Mouse (Mus musculus) stomach, embryonic 14.5 days (tissue): ENCODE results near the gene Zfp963. TPM values are rescaled to one million over a fixed set of nuclear protein-coding genes. Genes with fewer than 3 reads are reported as not detected.
A peak's percentile ranks its signal among the peaks of the same experiment; 100 is the strongest.

Source experiments
- ATAC-seq: fragments of 200-750 bp; cut with Nextera tagmentation; 2 replicates; pipeline ENCODE4 v1.8.0; 2017; ENCODE audit warnings: low read depth, moderate TSS enrichment; ENCODE audit not compliant: insufficient number of reproducible peaks, insufficient read depth, low FRiP score
- H3K27ac ChIP-seq: fragments of 300-500 bp; sonication (generic); 2 replicates; pipeline ENCODE4 v1.5.1; 2014; ENCODE audit warnings: mild to moderate bottlenecking, low read length, moderate library complexity, mixed read lengths
- H3K27me3 ChIP-seq: fragments of 300-500 bp; sonication (generic); 2 replicates; pipeline ENCODE4 v1.6.1; 2014; ENCODE audit warnings: low read length, control low read depth, mixed read lengths; ENCODE audit not compliant: control insufficient read depth, insufficient read depth
- H3K36me3 ChIP-seq: fragments of 300-500 bp; sonication (generic); 2 replicates; pipeline ENCODE4 v1.6.1; 2014; ENCODE audit warnings: mild to moderate bottlenecking, control low read depth, low read length, moderate library complexity, mixed read lengths; ENCODE audit not compliant: control insufficient read depth, insufficient read depth
- H3K4me1 ChIP-seq: fragments of 300-500 bp; sonication (generic); 2 replicates; pipeline ENCODE4 v1.6.1; 2014; ENCODE audit warnings: low read length, control low read depth, mixed read lengths; ENCODE audit not compliant: control insufficient read depth, insufficient read depth
- H3K4me2 ChIP-seq: fragments of 300-500 bp; sonication (generic); replicated peaks from 2 replicates; pipeline ENCODE4 v1.6.1; 2014; ENCODE audit warnings: low read depth, low read length, control low read depth
- H3K4me3 ChIP-seq: fragments of 300-500 bp; sonication (generic); 2 replicates; pipeline ENCODE4 v1.5.1; 2014; ENCODE audit warnings: low read depth, low read length, control low read depth
- H3K9ac ChIP-seq: fragments of 300-500 bp; sonication (generic); replicated peaks from 2 replicates; pipeline ENCODE4 v1.6.1; 2014; ENCODE audit warnings: low read depth, mild to moderate bottlenecking, control low read depth, low read length, moderate library complexity, mixed read lengths
- H3K9me3 ChIP-seq: fragments of 300-500 bp; sonication (generic); 2 replicates; pipeline ENCODE4 v1.6.1; 2016; ENCODE audit warnings: low read depth, low read length, control low read depth; ENCODE audit not compliant: control insufficient read depth
- WGBS: fragments of 180-500 bp; shearing (Covaris S2); extraction: QIAGEN DNeasy Blood & Tissue Kit; methylation state at CpG from one replicate; pipeline ENCODE4 v1.1.7; 2014; 5-methylcytosine and 5-hydroxymethylcytosine counted together
- polyA plus RNA-seq: library from polyadenylated mRNA; unstranded; fragments of >200 nt; fragmentation: Nextera tagmentation; extraction: Ambion mirVana; gene quantifications from 2 replicates; pipeline ENCODE4 v1.2.1, GENCODE M21; 2014

Zfp963 gene
- polyA plus RNA-seq, 1 experiment from 2014 or later: 6.1 TPM

DNA sequence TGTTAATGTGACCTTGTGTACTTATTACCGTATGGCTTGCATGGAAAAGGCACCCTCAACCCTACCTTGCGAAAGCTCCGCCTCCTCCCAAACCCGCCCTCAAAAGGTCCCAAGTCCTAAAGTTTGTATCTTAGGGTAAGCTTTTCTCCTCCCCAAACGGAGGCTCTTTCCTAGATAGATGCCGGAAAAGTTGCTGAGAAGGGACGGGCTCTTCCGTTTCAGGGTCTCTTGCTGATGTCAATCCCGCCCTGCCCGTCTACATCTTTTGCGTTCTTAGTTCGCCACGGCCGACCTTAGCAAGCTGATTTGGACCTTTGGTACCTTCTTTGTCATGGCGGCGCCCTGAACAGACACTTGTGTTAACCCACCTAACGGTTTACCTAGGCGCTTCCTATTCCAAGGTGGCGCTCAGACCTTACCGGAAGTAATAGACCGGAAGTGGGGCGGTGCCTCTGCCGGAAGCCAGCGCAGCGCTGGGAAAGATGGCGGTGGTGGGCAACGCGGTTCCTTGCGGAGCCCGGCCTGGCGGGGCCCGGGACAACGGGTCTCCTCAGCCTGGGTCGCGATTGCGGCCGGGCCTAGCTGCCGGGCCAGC is 41.1 kb upstream of the Zfp963 start, which contains the start of the genes Atp13a1 and Zfp866:
Gene Atp13a1, plus strand, starts transcription at position 391 of the 595 bp plus-strand sequence.
Gene Zfp866, minus strand, starts transcription at position 406 of the 595 bp plus-strand sequence.
- WGBS: under 1% methylated on average over 38 of the region's 38 CpGs
- H3K27me3 ChIP-seq: no peaks in the 10 kb centered on the region
- peak within 1 kb of the TSS; percentile 95 for H3K4me3 ChIP-seq
- peaks cover 10% of the 10 kb centered on the region for H3K4me1 ChIP-seq
- peak; percentile 93 for ATAC-seq
- peak within 1 kb of the TSS; percentile 87 for H3K9ac ChIP-seq
- no peaks in the 10 kb centered on the region for H3K9me3 ChIP-seq
- H3K36me3 ChIP-seq: peaks cover 16% of the 10 kb centered on the region
- H3K27ac ChIP-seq: peak within 1 kb of the TSS; percentile 66
- H3K4me2 ChIP-seq: peak within 1 kb of the TSS; percentile 79

DNA sequence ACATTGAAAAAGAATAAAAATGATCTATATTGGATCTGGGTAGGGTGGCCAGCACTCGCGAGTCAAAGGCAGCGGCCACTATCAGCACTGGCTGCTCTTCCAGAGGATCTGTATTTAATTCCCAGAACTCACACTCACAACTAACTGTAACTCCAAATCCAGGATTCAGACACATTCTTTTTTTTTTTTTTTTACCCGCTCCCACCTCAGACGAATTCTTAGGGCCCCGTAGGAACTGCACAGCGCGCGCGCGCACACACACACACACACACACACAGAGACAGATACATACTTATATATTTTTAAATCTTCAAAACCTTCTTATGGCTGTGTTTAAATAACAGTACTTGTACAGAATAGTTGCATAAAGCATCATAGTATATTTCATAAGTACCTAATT is 40.6 kb upstream of the Zfp963 start:
- Histone ChIP-seq H3K4me2 (peak overlapping the region; percentile 79), H3K4me3 (peak overlapping the region; percentile 95), H3K27ac (peak overlapping the region; percentile 66; the same call in 1 of the 2 replicates), H3K9ac (peak overlapping the region; percentile 87), H3K4me1 (peaks cover 10% of the 10 kb centered on the region), H3K9me3 (no peaks in the 10 kb centered on the region), H3K27me3 (no peaks in the 10 kb centered on the region), H3K36me3 (peaks cover 15% of the 10 kb centered on the region)
- no peak for ATAC-seq
- 27% methylated on average over 11 of the region's 11 CpGs for WGBS

DNA sequence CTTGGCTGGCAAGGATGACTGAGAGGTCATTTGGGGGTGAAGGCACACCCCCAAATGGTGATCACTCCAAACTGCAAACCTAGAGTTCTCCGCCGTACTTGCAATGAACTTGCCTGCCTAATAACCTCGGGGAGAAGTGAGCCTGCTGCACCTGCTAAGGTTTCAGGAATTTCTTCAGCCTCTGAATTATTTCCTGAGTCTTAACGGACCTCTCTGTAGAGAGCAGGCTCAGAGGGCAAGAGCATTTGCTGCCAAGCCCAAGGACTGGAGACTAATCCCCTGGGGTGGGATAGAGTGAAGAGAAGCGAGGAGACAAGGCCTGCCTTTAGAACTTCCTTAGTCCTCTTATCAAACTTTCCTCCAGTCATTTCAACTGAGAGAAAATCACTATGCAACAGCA is 40.0 kb upstream of the Zfp963 start:
- Histone ChIP-seq H3K9ac (no peak overlapping the region), H3K4me3 (peak overlapping the region; percentile 95; the same call in 1 of the 2 replicates), H3K4me1 (peaks cover 10% of the 10 kb centered on the region), H3K9me3 (no peaks in the 10 kb centered on the region), H3K27me3 (no peaks in the 10 kb centered on the region), H3K27ac (no peak overlapping the region), H3K4me2 (0 out of 2 replicates have a peak overlapping the region, but pooled peaks have one; percentile 79), H3K36me3 (peaks cover 9% of the 10 kb centered on the region)
- WGBS: 65% methylated on average over 5 of the region's 5 CpGs
- ATAC-seq: no peak

DNA sequence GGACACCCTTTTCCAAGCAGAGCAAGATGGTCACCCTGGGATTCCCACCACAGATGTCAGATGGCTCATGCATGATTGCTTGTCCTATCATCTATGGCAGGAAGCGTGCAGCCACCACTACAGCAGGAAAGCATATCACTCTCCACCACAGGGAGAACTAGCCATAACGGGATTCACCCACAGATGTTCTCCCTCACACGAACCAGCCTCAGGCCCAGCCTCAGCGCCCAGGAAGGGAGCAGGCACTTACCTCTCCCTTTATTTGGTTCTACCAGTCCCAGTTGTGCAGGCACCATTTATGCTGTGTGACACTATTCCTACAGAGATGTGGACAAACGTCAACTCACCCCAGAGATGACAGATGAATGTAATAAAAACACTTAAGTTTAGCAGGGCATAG is 39.3 kb upstream of the Zfp963 start:
- ATAC-seq: no peak
- Histone ChIP-seq H3K4me2 (no peak overlapping the region), H3K27ac (no peak overlapping the region), H3K4me1 (peaks cover 10% of the 10 kb centered on the region), H3K9ac (no peak overlapping the region), H3K4me3 (no peak overlapping the region), H3K27me3 (no peaks in the 10 kb centered on the region), H3K36me3 (peaks cover 4% of the 10 kb centered on the region), H3K9me3 (no peaks in the 10 kb centered on the region)
- WGBS: 89% methylated on average over 5 of the region's 5 CpGs

DNA sequence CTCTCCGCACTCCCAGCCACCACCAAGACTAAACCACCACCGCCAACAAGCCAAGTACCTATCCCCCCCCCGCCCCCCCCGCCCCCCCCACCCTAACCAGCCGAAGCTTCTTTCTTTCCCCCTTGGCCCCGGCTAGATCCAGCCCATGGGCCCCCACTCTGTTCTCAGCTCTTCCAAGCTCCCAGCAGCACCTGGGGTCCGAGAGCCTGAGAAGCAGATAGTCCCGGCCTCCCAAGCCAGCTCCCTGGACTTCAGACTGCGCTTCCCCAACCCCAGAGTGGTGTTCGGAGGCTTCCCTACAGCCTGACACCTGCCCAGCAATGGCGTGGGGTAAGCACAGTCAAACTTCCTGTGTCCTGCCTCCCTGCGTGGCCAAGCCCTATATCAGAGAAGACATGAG is 27.3 kb upstream of the Zfp963 start:
- H3K36me3 ChIP-seq: no peaks in the 10 kb centered on the region
- 67% methylated on average over 8 of the region's 12 CpGs for WGBS
- no peak for ATAC-seq
- no peak overlapping the region for H3K27ac ChIP-seq
- no peak overlapping the region for H3K4me2 ChIP-seq
- H3K4me1 ChIP-seq: peaks cover 6% of the 10 kb centered on the region; the same call in 1 of the 2 replicates
- no peak overlapping the region for H3K9ac ChIP-seq
- H3K9me3 ChIP-seq: no peaks in the 10 kb centered on the region
- H3K4me3 ChIP-seq: no peak overlapping the region
- no peaks in the 10 kb centered on the region for H3K27me3 ChIP-seq

DNA sequence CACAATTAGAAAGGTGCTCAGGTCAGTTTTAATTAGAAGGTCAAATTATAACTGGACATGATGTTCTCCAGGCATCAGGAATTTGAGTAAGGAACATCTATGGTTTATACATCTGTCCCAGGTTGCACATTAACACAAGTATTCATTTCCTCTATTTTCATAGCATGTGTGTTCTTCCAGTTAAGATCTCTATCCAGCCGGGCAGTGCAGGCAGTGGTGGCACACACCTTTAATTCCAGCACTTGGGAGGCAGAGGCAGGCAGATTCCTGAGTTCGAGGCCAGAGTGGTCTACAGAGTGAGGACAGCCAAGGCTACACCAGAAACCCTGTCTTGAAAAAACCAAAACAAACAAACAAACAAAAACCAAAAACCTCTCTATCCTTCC is 25.4 kb upstream of the Zfp963 start:
- H3K36me3 ChIP-seq: no peaks in the 10 kb centered on the region
- H3K4me1 ChIP-seq: peaks cover 6% of the 10 kb centered on the region; the same call in 1 of the 2 replicates
- no peak for ATAC-seq
- H3K9ac ChIP-seq: no peak overlapping the region
- H3K9me3 ChIP-seq: no peaks in the 10 kb centered on the region
- H3K27ac ChIP-seq: no peak overlapping the region
- 52% methylated on average over 2 of the region's 2 CpGs for WGBS
- H3K4me3 ChIP-seq: peak overlapping the region; percentile 74
- H3K4me2 ChIP-seq: peak overlapping the region; percentile 29; the same call in 1 of the 2 replicates
- H3K27me3 ChIP-seq: no peaks in the 10 kb centered on the region

DNA sequence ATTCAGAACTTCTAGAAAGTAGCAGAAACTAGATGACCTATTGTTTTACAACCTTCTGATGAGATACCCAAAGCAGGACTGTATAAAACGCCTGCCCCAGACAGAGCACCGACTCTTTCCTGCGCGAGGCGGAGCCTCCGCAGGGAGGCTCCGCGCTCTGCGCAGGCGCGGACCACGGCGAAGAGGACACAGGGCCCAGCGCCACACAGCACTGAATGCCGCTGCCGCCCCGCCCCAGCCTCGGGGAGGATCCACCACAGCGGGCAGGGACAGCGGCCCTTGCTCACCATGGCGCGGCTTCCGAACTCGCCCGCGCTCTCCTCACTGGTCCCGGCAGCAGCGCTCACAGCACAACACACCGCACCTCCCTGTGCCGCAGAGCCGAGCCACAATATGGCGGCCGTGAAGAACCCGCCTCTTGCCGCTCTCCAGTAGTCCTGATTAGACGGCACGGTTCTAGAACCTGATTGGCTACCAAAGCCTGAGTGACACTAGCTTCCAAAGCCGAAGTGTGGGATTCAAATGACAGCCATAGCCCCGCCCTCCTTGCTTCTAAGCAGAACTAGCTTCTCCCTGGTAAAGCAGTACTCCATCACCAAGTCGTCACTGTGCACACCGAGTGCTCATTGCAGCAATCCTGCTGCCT is 24.9 kb upstream of the Zfp963 start, which contains the start of gene Gm20422:
Gene Gm20422, minus strand, starts transcription at position 384 of the 646 bp plus-strand sequence.
- no peaks in the 10 kb centered on the region for H3K9me3 ChIP-seq
- H3K27ac ChIP-seq: peak within 1 kb of the TSS; percentile 99
- peak within 1 kb of the TSS; percentile 95 for H3K9ac ChIP-seq
- peaks cover under 1% of the 10 kb centered on the region; the same call in 1 of the 2 replicates for H3K36me3 ChIP-seq
- H3K4me2 ChIP-seq: peak within 1 kb of the TSS; percentile 71
- WGBS: under 1% methylated on average over 41 of the region's 41 CpGs
- H3K27me3 ChIP-seq: no peaks in the 10 kb centered on the region
- H3K4me3 ChIP-seq: peak within 1 kb of the TSS; percentile 74
- ATAC-seq: peak; percentile 98
- peaks cover 6% of the 10 kb centered on the region; the same call in 1 of the 2 replicates for H3K4me1 ChIP-seq

DNA sequence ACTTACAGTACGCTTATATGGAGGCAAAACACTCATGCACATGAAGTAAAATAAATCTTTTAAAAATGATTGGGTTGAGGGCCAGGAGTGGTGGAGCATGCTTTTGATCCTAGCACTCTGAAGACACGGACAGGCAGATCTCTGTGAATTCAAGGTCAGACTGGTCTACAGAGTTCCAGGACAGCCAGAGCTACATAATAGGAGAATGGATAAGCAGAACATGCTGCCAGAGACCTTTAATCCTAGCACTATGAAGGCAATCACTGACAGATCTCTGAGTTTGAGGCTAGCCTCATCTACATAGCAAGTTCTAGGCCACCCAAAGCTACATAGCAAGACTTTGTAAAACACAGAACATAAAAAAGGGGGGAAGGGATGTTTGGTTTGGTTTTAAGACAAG is 22.3 kb upstream of the Zfp963 start:
- no peak overlapping the region for H3K4me2 ChIP-seq
- H3K36me3 ChIP-seq: peaks cover 24% of the 10 kb centered on the region
- H3K27me3 ChIP-seq: no peaks in the 10 kb centered on the region
- 83% methylated on average over 2 of the region's 2 CpGs for WGBS
- H3K4me1 ChIP-seq: peaks cover 6% of the 10 kb centered on the region; the same call in 1 of the 2 replicates
- H3K27ac ChIP-seq: no peak overlapping the region
- H3K4me3 ChIP-seq: no peak overlapping the region
- no peak overlapping the region for H3K9ac ChIP-seq
- no peak for ATAC-seq
- H3K9me3 ChIP-seq: peaks cover 5% of the 10 kb centered on the region; the same call in 1 of the 2 replicates
